Mouse (Mus musculus) neural tube, embryonic 13.5 days (tissue): ENCODE data around the gene Utrn. TPM values are rescaled to one million over a fixed set of nuclear protein-coding genes. Genes with fewer than 3 reads are reported as not detected.

Source experiments
- ATAC-seq: fragments of 200-750 bp; cut with Nextera tagmentation; 2 replicates; pipeline ENCODE4 v1.8.0; 2017; ENCODE audit warnings: low read depth, mild to moderate bottlenecking, moderate TSS enrichment, moderate library complexity
- H3K27ac ChIP-seq: fragments of 300-500 bp; sonication (generic); replicated peaks from 2 replicates; pipeline ENCODE4 v1.5.1; 2015; ENCODE audit warnings: moderate library complexity, mild to moderate bottlenecking, inconsistent platforms
- H3K27me3 ChIP-seq: fragments of 300-500 bp; sonication (generic); 2 replicates; pipeline ENCODE4 v1.6.1; 2015; ENCODE audit warnings: mild to moderate bottlenecking, inconsistent platforms
- H3K36me3 ChIP-seq: fragments of 300-500 bp; sonication (generic); 2 replicates; pipeline ENCODE4 v1.6.1; 2015; ENCODE audit warnings: mild to moderate bottlenecking, inconsistent platforms
- H3K4me1 ChIP-seq: fragments of 300-500 bp; sonication (generic); replicated peaks from 2 replicates; pipeline ENCODE4 v1.6.1; 2015; ENCODE audit warnings: inconsistent platforms
- H3K4me2 ChIP-seq: fragments of 300-500 bp; sonication (generic); 2 replicates; pipeline ENCODE4 v1.6.1; 2015; ENCODE audit warnings: inconsistent platforms, mild to moderate bottlenecking, moderate library complexity
- H3K4me3 ChIP-seq: fragments of 300-500 bp; sonication (generic); 2 replicates; pipeline ENCODE4 v1.5.1; 2015; ENCODE audit warnings: mild to moderate bottlenecking, inconsistent platforms
- H3K9ac ChIP-seq: fragments of 300-500 bp; sonication (generic); 2 replicates; pipeline ENCODE4 v1.6.1; 2015; ENCODE audit warnings: moderate library complexity, mild to moderate bottlenecking, inconsistent platforms
- H3K9me3 ChIP-seq: fragments of 300-500 bp; sonication (generic); 2 replicates; pipeline ENCODE4 v1.6.1; 2016; ENCODE audit warnings: inconsistent platforms
- WGBS: fragments of 180-500 bp; shearing (Covaris S2); methylation state at CpG from one replicate; pipeline ENCODE4 v1.1.7; 2015; 5-methylcytosine and 5-hydroxymethylcytosine counted together
- polyA plus RNA-seq: library from polyadenylated mRNA; unstranded; fragments of >200 nt; fragmentation: Nextera tagmentation; extraction: Ambion mirVana; gene quantifications from 2 replicates; pipeline ENCODE4 v1.2.1, GENCODE M21; 2015

Utrn gene
- polyA plus RNA-seq, 1 experiment from 2014 or later, result 34.3 TPM

DNA sequence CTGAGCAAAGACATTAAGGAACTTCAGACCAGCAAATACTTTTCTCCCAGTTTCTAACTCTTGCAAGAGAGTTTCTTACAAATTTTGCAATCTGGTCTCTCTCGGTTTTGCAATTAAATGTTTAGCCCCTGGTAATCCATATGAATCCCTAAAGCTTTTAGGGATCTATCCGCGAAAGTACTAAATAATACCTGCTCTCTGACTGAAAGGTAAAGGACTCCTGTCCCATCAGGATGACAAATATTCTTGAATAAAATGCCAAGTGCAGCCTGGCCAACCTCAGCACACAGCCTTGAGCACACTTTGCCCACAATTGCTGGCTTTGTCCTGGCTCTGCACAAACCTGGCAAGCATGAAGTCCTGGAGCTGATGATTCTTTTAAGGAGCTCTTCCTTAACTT is 41.9 kb downstream of the Utrn start:
- Histone ChIP-seq H3K36me3 (no peaks in the 10 kb centered on the region), H3K9me3 (no peaks in the 10 kb centered on the region), H3K27ac (no peak overlapping the region), H3K27me3 (no peaks in the 10 kb centered on the region), H3K4me1 (peaks cover 12% of the 10 kb centered on the region), H3K4me2 (no peak overlapping the region), H3K9ac (no peak overlapping the region), H3K4me3 (no peak overlapping the region)
- 85% methylated on average over 3 of the region's 3 CpGs for WGBS
- no peak for ATAC-seq

GRCm38 (mm10) chr10:12826760-12827281 is 42.3 kb downstream of the Utrn start:
- no peak overlapping the region for H3K9ac ChIP-seq
- ATAC-seq, result no peak
- peaks cover 7% of the 10 kb centered on the region for H3K4me1 ChIP-seq
- no peaks in the 10 kb centered on the region for H3K27me3 ChIP-seq
- 78% methylated on average over 6 of the region's 6 CpGs for WGBS
- H3K9me3 ChIP-seq, result no peaks in the 10 kb centered on the region
- H3K36me3 ChIP-seq, result no peaks in the 10 kb centered on the region
- H3K27ac ChIP-seq, result no peak overlapping the region
- no peak overlapping the region for H3K4me2 ChIP-seq
- H3K4me3 ChIP-seq, result no peak overlapping the region

DNA sequence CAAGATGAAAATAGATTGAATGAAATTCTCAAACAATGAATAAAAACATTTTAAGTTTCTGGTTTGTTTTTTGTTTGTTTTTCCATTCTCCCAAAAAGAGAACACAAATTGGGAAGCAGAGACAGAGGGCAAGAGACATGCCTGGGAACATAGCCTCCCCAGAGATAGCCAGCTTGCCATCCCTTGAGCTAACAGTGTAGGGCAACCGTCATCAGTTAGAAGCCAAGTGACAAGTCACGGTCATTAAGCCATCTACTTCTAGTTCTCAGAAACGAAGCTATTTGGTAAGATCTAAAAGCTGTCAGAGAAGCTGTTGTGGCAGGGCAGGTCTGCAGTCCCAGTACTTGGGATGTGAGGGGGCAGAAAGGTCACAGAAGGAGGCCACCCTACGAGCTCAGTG is 44.8 kb downstream of the Utrn start:
- H3K27me3 ChIP-seq, result no peaks in the 10 kb centered on the region
- no peaks in the 10 kb centered on the region for H3K36me3 ChIP-seq
- H3K4me3 ChIP-seq, result no peak overlapping the region
- no peak for ATAC-seq
- peaks cover 7% of the 10 kb centered on the region for H3K4me1 ChIP-seq
- no peak overlapping the region for H3K27ac ChIP-seq
- no peak overlapping the region for H3K9ac ChIP-seq
- no peaks in the 10 kb centered on the region for H3K9me3 ChIP-seq
- H3K4me2 ChIP-seq, result no peak overlapping the region
- WGBS, result 39% methylated on average over 4 of the region's 4 CpGs

DNA sequence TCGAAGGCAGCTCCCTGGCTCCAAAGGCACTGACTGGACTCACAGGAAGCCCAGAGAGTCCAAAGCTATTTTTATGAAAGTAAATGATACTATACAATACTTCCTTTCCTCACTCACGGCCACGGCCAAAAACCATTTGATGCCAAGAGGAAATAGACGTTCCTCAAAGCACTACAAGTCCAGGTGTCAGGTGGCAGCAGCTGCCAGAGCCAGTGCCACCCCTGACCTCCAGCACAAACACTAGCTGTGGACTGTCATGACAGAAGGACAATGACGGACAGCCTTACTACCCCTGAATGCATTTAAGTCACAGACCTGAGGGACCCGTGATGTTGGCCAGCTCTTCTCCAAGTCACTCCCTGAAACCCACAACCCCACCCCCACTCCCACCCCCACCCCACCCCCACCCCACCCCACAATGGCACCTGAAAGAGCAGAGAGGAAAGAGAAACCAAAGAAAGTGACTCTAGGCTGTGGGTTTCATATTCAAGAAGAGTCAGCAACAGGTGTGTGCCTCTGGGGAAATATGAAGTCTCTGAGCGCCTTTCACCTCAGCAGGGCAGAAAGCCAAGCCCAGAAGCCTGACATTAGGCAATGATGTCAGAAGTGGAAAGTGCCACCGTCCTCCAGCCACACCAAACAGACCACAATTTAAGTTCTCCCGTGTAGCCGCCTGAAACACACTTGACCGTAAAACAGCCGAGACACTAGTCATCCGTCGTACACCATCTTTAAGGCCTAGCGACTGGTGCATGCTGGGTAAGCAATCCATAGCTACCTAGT is 45.5 kb downstream of the Utrn start:
- WGBS, result 84% methylated on average over 15 of the region's 15 CpGs

DNA sequence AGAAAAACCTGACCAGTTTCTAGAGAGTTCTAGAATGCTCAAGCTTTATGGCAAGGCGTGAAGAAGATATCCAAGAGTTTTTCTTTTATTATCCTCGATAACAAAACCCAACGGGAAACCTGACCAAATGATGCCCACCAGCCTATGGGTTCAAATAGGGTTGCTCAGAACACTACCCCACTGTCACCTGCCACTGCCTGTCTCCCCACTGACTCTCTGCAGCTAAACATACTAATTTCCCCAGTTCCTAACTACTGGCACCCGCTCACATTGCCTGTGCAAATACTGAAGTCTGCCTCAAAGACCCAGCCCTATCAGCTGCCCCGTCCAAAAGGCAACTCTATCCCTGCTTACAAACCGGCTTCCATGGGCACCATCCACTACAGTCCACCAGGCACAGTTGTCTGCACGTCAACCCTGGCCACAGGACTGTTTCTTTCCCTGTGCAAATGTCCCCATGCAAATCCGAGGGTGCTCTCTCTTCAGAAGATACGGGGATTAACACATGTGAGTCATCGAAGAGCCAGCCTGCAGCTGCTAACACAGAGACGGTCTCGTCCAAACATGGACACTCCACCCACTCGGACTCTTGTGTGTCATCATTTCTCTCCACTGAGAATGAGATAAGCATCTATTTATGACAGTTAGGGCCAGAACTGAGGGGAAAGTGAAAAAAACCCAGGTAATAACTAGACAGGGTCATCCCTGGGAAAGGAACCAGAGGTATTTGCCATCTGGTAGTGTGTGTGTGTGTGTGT is 48.0 kb downstream of the Utrn start:
- Histone ChIP-seq H3K27me3 (no peaks in the 10 kb centered on the region), H3K4me1 (0 out of 2 replicates have a peak, but pooled peaks cover 5% of the 10 kb centered on the region), H3K4me2 (no peak overlapping the region), H3K36me3 (no peaks in the 10 kb centered on the region), H3K27ac (no peak overlapping the region), H3K4me3 (no peak overlapping the region), H3K9ac (no peak overlapping the region), H3K9me3 (no peaks in the 10 kb centered on the region)
- 92% methylated on average over 13 of the region's 13 CpGs for WGBS
- ATAC-seq, result no peak

More for the DNA sequence above, 45.5 kb downstream of the Utrn start:
- peaks cover 7% of the 10 kb centered on the region for H3K4me1 ChIP-seq
- H3K4me3 ChIP-seq, result no peak overlapping the region
- H3K9ac ChIP-seq, result no peak overlapping the region
- no peaks in the 10 kb centered on the region for H3K27me3 ChIP-seq
- ATAC-seq, result no peak
- H3K36me3 ChIP-seq, result no peaks in the 10 kb centered on the region
- no peaks in the 10 kb centered on the region for H3K9me3 ChIP-seq
- H3K4me2 ChIP-seq, result no peak overlapping the region
- H3K27ac ChIP-seq, result no peak overlapping the region

DNA sequence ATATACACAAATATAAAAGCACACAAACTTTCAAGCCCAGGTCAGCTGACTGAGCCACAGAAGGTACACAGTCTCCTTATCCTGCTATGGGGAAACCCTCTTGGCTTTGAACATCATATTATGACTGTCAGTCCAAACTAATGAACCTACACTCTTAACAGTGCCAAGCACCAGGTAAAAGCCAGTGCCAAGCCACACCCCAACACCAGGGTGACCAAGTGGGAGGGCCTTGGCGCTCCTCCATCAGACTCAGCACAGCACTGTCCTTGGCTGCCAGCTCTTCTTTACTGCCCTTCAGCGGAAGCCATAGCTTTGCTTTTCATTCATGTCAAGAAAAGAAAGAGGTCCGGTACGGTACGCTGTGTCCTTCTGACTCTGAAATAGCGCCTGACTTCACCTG is 51.8 kb downstream of the Utrn start:
- no peaks in the 10 kb centered on the region for H3K36me3 ChIP-seq
- H3K9ac ChIP-seq, result no peak overlapping the region
- ATAC-seq, result peak; percentile 53
- 83% methylated on average over 6 of the region's 6 CpGs for WGBS
- H3K4me1 ChIP-seq, result 0 out of 2 replicates have a peak, but pooled peaks cover 10% of the 10 kb centered on the region
- no peaks in the 10 kb centered on the region for H3K9me3 ChIP-seq
- H3K4me3 ChIP-seq, result no peak overlapping the region
- no peak overlapping the region for H3K27ac ChIP-seq
- H3K27me3 ChIP-seq, result no peaks in the 10 kb centered on the region
- no peak overlapping the region for H3K4me2 ChIP-seq

GRCm38 (mm10) chr10:12816530-12816929 is 52.6 kb downstream of the Utrn start:
- H3K9me3 ChIP-seq, result no peaks in the 10 kb centered on the region
- no peak overlapping the region for H3K4me2 ChIP-seq
- no peaks in the 10 kb centered on the region for H3K36me3 ChIP-seq
- H3K4me3 ChIP-seq, result no peak overlapping the region
- 89% methylated on average over 6 of the region's 6 CpGs for WGBS
- no peak overlapping the region for H3K9ac ChIP-seq
- ATAC-seq, result no peak
- H3K27me3 ChIP-seq, result no peaks in the 10 kb centered on the region
- H3K27ac ChIP-seq, result no peak overlapping the region
- 0 out of 2 replicates have a peak, but pooled peaks cover 10% of the 10 kb centered on the region for H3K4me1 ChIP-seq

- no peaks in the 10 kb centered on the region for H3K36me3 ChIP-seq
- H3K27ac ChIP-seq, result no peak overlapping the region
- H3K4me1 ChIP-seq, result 0 out of 2 replicates have a peak, but pooled peaks cover 10% of the 10 kb centered on the region
- no peak overlapping the region for H3K4me3 ChIP-seq
- WGBS, result 92% methylated on average over 7 of the region's 7 CpGs
- no peak for ATAC-seq
- no peaks in the 10 kb centered on the region for H3K9me3 ChIP-seq
- H3K9ac ChIP-seq, result no peak overlapping the region
- H3K27me3 ChIP-seq, result no peaks in the 10 kb centered on the region
- H3K4me2 ChIP-seq, result no peak overlapping the region
Observed at GRCm38 (mm10) chr10:12814411-12814810, 54.8 kb downstream of the Utrn start.

- Histone ChIP-seq H3K4me3 (no peak overlapping the region), H3K9me3 (no peaks in the 10 kb centered on the region), H3K4me1 (0 out of 2 replicates have a peak, but pooled peaks cover 10% of the 10 kb centered on the region), H3K9ac (no peak overlapping the region), H3K27ac (no peak overlapping the region), H3K4me2 (no peak overlapping the region), H3K36me3 (no peaks in the 10 kb centered on the region), H3K27me3 (no peaks in the 10 kb centered on the region)
- no peak for ATAC-seq
- 83% methylated on average over 4 of the region's 4 CpGs for WGBS
Observed at GRCm38 (mm10) chr10:12813881-12814280, 55.3 kb downstream of the Utrn start.

GRCm38 (mm10) chr10:12813211-12813811 is 55.9 kb downstream of the Utrn start:
- ATAC-seq, result no peak
- peak overlapping the region; percentile 14; the same call in 1 of the 2 replicates for H3K4me2 ChIP-seq
- 81% methylated on average over 12 of the region's 12 CpGs for WGBS
- H3K36me3 ChIP-seq, result no peaks in the 10 kb centered on the region
- H3K27ac ChIP-seq, result peak overlapping the region; percentile 19; the same call in 1 of the 2 replicates
- H3K9me3 ChIP-seq, result no peaks in the 10 kb centered on the region
- 0 out of 2 replicates have a peak overlapping the region, but pooled peaks have one; percentile 5 for H3K4me3 ChIP-seq
- 0 out of 2 replicates have a peak, but pooled peaks cover 10% of the 10 kb centered on the region for H3K4me1 ChIP-seq
- no peak overlapping the region for H3K9ac ChIP-seq
- no peaks in the 10 kb centered on the region for H3K27me3 ChIP-seq

GRCm38 (mm10) chr10:12812680-12813079 is 56.5 kb downstream of the Utrn start:
- Histone ChIP-seq H3K9me3 (no peaks in the 10 kb centered on the region), H3K4me1 (peaks cover 12% of the 10 kb centered on the region), H3K4me2 (peak overlapping the region; percentile 14; the same call in 1 of the 2 replicates), H3K27ac (0 out of 2 replicates have a peak overlapping the region, but pooled peaks have one; percentile 19), H3K9ac (no peak overlapping the region), H3K27me3 (no peaks in the 10 kb centered on the region), H3K36me3 (no peaks in the 10 kb centered on the region), H3K4me3 (no peak overlapping the region)
- ATAC-seq, result no peak
- WGBS, result 83% methylated on average over 5 of the region's 5 CpGs

DNA sequence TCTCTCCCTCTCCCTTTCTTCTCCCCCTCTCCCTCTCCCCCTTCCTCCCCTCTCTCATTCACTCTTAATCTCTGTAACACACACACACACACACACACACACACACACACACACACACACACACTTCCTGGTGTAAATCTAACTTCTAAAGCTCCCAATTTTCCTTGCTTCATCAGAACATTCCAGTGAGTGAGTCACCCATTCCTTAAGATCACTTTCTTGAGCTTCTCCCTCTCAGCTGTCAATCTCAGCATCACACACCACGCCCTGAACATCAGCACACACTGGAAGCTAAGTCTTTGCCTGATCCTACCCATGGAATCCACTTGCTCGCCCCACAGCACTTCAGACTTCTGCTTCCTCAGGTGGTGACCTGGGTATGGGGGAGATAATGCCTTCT is 58.3 kb downstream of the Utrn start:
- ATAC-seq, result no peak
- Histone ChIP-seq H3K27me3 (no peaks in the 10 kb centered on the region), H3K4me3 (no peak overlapping the region), H3K9ac (no peak overlapping the region), H3K4me2 (no peak overlapping the region), H3K9me3 (no peaks in the 10 kb centered on the region), H3K27ac (no peak overlapping the region), H3K36me3 (no peaks in the 10 kb centered on the region), H3K4me1 (peaks cover 17% of the 10 kb centered on the region)
- 91% methylated on average over 2 of the region's 2 CpGs for WGBS
